Mouse (Mus musculus) kidney, postnatal 14 days (tissue): ENCODE results near the gene Pik3ap1.
A peak's percentile ranks its signal among the peaks of the same experiment; 100 is the strongest.
"Not testable (repeated sequence)": the region's sequence is repeated elsewhere in the genome, so short reads cannot be mapped to it uniquely, and the experiment has no call there.

Experiments used
- DNase-seq: peaks from one replicate; pipeline ENCODE4 v3.0.0; 2022; ENCODE audit warnings: mixed read lengths

The Pik3ap1 gene

GRCm38 (mm10) chr19:41328743-41329142 is 56.2 kb downstream of the Pik3ap1 start:
- no peak for DNase-seq

DNA sequence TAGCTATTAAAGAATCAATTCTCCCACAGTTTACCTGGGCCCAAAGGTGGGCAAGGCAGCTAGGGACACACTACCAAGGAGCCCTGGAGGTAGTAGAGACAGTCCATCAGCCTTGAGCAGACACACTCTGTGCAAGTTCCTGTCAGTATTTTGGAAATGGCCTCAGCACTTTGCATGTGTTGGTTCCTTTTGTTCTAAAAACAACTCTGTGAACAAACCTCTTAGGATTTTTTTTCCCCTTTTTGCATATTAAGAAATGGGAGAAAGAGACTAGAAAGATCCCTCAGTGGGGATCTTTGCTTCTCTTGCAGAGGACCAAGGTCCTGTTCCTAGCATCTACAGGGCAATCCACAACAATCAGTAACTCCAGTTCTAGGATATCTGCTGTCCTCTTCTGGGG is 61.1 kb downstream of the Pik3ap1 start:
- no peak for DNase-seq

- no peak for DNase-seq
Observed at GRCm38 (mm10) chr19:41323125-41323524, 61.8 kb downstream of the Pik3ap1 start.

DNA sequence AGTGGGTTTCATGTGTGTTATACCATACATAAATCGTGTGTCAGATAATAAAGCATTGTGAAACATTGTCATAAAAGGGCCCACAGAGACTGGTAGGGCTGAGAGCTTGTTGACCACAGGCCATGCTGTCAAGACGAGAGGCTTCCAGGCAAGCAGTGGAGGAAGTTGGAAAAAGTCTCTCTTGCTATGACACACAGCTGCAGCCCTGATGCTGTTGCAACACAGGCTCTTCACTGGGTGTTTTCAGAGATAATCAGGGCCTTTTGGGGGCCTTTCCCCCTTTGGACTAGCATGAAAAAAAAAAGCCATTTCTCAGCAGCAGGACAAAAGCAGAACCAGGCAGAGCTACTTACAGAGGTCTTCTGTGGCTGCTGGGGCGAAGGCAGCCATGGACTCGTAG is 63.8 kb downstream of the Pik3ap1 start:
- DNase-seq: no peak

- DNase-seq: peak; percentile 49
Observed at GRCm38 (mm10) chr19:41317315-41318095, 67.4 kb downstream of the Pik3ap1 start.

GRCm38 (mm10) chr19:41314696-41315095 is 70.2 kb downstream of the Pik3ap1 start:
- no peak for DNase-seq

GRCm38 (mm10) chr19:41313663-41314062 is 71.2 kb downstream of the Pik3ap1 start:
- no peak for DNase-seq

- DNase-seq: not testable (repeated sequence)
Observed at GRCm38 (mm10) chr19:41312587-41312986, 72.3 kb downstream of the Pik3ap1 start.

DNA sequence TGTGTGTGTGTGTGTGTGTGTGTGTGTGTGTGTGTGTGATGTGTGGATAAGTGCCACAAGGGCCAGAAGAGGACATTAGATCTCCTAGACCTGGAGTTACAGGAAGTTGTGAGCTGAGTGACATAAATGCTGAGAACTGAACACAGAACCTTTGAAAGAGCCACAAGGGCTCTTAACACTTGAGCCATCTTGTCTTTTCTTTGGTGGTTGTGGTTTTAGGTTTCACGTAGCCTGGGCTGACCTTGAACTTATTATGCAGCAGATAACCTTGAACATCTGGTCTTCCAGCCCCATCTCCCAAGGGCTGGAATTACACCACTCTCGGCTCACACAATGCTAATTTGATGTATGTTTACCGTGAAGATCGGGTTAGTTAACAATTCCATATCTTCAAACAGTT is 72.9 kb downstream of the Pik3ap1 start:
- no peak for DNase-seq

- no peak for DNase-seq
Observed at GRCm38 (mm10) chr19:41310971-41311703, 73.8 kb downstream of the Pik3ap1 start.

DNA sequence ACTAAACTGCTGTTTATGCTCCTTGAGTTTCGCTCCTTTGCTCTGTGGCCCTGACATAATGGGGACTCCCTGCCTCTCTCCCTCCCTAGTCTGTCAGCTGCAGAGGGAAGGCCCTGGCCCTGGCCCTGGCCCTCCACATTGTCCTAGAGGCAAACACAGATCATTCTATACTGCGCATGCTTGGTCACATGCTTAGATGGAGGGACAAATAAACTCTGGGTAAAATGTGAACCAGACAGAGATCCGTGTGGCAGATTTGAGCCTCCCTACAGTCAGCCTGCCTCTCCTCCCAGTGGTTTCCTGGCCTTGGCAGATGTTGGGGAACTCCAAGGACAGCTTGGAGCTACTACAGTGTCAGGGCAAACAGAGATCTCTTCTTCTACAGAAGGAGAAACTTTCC is 81.0 kb downstream of the Pik3ap1 start:
- no peak for DNase-seq

- DNase-seq: no peak
Observed at GRCm38 (mm10) chr19:41303433-41303832, 81.5 kb downstream of the Pik3ap1 start.

DNA sequence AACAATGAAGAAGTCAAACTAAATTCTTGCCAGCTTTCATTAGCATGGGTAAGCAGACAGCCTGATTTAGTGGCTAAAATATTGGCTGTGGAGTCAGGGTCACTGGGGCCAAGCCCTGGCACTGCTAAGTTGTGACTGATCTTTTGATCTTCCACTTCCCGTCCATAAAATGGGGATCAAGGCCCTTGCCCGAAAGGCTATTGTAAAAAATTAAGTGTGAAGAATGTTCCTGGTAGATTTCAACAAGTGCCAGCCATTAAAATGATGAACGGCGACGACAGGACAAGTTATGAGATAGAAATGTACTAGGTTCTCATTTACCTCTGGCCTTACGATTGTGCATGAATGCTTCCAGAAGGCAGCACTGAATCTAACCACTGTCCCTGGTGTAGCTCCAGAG is 83.0 kb downstream of the Pik3ap1 start:
- DNase-seq: no peak

GRCm38 (mm10) chr19:41299446-41299845 is 85.5 kb downstream of the Pik3ap1 start:
- DNase-seq: no peak

- no peak for DNase-seq
Observed at GRCm38 (mm10) chr19:41290952-41291619, 93.8 kb downstream of the Pik3ap1 start.

GRCm38 (mm10) chr19:41288568-41288967 is 96.3 kb downstream of the Pik3ap1 start:
- no peak for DNase-seq

GRCm38 (mm10) chr19:41287224-41287623 is 97.7 kb downstream of the Pik3ap1 start:
- no peak for DNase-seq

DNA sequence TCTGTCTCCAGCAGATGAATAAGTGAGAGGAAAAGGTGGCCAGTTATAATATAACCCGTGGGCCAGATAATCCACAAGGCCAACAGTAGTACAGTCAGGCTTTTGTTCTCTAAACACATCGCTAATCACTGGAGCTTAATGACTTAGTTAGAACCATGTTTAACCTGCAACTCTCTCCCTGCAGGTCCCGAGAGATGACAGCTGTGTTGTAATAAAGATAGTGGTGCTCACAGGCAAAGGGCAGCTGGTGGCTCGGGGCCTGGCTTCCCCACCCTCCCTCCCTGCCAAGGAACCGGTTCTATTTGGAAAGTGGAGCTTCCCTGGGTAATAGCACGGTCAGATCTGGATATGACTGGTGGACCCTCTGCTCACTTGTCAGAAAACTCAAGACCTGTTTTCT is 100.4 kb downstream of the Pik3ap1 start:
- no peak for DNase-seq

DNA sequence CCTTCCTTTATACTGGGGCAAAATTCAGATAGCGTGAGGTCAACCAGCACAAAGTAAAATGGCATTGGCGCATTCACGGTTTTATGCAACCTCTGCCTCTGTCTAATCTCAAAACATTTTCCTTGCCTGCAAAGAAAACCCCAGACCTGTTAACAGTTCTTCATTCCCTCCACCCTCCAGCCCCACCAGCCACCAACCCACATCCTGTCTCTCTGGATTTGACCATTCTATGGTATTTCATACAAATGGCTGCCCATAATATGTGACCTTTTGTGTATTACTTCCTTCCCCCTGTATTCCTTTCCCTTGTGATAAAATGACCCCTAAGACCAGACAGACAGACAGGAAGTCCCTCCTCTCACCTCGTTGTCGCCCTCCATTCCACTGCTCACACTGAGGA is 102.2 kb downstream of the Pik3ap1 start:
- DNase-seq: no peak

DNA sequence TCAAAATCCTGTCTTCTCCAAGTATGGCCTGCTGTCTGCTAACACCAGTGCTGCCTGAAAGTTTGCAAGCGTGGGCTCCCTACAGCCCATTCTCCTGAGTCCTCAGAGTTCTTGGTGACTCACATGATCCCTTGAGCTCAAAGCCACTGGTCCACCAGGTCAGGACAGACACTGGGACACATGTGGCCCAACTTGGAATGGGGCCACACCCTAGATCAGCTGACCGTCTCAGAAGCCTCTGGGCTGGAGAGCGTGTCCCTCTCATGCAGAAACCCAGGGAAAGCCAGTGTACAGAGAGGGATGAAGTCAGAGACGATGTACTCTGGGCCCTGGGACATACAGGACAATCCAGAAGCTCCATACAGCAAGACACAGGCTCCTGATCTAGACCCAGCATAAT is 102.7 kb downstream of the Pik3ap1 start:
- DNase-seq: no peak

DNA sequence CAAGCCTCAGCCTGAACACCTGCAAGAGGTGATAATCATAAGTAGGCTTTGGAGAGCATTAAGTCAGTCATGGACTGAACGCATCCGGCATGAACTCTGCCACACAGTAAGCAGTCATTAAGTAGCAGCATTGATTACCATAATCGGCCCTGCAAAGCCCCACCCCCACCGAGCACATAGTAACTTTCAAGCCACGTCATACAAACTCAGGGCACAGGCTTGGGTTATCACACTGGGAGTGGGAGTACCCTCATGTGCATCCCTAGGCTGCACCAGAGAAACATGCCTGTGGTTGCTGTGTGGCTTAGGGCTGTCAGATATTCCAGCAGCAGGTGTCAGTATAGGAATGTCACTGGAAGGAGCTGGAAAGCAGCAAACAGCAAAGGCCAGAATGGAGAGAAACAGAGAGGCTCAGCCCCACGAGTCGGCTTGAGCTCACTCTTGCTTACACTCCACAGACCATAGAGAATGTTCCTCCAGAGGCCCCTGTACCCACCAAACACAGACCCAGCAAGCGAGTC is 105.1 kb downstream of the Pik3ap1 start:
- DNase-seq: no peak

- no peak for DNase-seq
Observed at GRCm38 (mm10) chr19:41278606-41279005, 106.3 kb downstream of the Pik3ap1 start.

GRCm38 (mm10) chr19:41275588-41275987 is 109.3 kb downstream of the Pik3ap1 start:
- no peak for DNase-seq

DNA sequence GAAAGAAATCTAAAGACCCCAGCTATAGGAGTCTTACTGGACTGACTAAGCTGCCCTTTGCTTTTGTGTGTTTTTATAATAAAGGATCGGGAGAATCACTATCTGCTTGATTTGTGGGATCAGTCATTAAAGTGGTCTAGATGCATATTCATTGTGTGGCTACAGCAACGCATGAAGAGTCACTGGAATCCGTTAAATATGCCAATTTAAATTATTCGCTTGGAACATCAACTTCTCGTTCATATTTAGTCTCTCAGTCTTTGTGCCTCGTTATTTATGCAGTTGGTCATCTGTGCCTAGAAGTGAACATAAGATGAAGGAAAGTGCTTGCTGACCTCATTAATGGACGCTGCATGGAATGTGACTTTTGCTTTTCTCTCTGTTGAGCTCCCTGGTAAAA is 114.0 kb downstream of the Pik3ap1 start:
- no peak for DNase-seq
